Mouse (Mus musculus): ENCODE results near the gene Cnot3.

DNA sequence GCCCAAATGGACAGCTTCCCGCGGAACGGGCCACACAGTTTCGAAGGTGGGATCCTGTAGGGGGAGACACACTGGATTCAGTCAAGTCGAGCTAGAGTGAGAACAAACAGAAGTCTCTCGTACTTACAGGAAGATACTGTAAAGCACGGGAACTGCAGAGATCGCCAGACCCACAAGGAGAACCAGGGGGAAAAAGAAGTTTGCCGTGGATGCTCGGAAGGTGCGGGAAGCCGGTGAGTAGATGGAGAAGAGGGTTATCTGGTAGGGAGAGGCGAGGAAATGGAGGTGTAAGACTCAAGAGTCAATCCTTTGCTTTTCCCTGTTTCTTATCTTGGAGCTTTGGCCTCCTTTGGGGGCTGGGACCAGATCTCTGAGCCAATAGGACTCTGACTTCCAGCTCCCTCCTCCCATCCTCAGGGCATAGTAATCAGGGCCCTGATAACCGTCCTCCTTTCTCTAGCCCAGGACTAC is 21.9 kb downstream of the Cnot3 start:
- TF ChIP-seq CTCF (IDR thresholded peaks at IDR 0.05; ENCODE audit: low read depth): peak; percentile 46
- TF ChIP-seq EP300 (optimal IDR thresholded peaks at IDR 0.05): no peak
